Mouse (Mus musculus) cerebral cortex, adult 2 months (tissue): ENCODE measurements around the gene Ugt1a5.

Experiments used
- WGBS: fragments of 180-500 bp; shearing (Covaris S2); methylation state at CpG from one replicate; pipeline ENCODE4 v1.1.7; 2018; 5-methylcytosine and 5-hydroxymethylcytosine counted together

The Ugt1a5 gene

GRCm38 (mm10) chr1:88165711-88166110, at the start of gene Ugt1a5:
TSS of gene Ugt1a5 (plus strand) at chr1:88166012.
- 85% methylated on average over 5 of the region's 5 CpGs for WGBS

GRCm38 (mm10) chr1:88120550-88120949, 45.3 kb upstream of the Ugt1a5 start:
- WGBS = 17% methylated on average over 4 of the region's 4 CpGs

DNA sequence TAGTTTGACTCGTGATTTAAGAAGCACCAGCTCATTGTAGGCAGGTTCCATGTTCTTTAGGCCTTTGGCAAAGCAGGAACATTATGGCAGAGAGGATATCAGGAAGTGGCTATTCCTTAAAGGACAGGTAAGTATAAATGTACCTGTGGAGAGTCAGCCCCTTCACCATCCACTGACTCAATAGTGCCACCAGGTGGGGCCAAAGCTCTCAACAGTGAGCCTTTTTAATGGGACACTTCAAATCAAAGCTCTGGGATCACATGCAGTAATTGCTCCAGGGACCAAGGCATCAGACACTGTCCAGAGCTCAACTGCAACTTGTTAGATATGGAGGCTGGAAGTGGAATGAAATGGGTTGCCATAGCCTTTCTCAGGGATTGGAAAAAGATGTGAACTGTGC, 44.3 kb upstream of the Ugt1a5 start:
- no CpG with 5 or more reads among the region's 1 CpGs for WGBS

DNA sequence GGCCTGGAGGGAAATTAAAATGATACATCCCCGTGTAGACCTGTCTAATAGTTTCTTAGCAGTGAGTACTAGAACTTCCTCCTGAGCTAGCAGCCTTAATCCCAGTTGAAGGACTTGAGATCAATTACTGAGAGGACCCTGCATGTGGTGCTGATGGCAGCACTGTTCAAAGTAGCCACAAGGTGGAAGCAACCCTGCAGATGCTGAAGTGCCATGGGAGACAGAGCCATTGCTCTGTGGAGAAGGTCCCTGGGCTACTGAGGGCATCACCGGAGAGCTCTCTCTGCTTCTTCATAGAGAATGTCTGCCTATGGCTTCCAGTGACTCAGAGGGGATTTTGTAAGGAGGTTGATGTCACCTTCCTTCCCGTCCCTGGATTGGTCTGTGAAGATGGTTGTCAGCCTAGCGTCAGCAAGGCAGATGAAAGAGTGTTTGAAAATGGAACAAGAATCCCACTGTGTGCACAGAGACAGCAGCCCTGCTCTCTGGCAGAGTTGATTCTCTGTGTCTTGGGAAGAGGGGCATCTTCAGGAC, 39.9 kb upstream of the Ugt1a5 start:
- WGBS = 75% methylated on average over 4 of the region's 4 CpGs

DNA sequence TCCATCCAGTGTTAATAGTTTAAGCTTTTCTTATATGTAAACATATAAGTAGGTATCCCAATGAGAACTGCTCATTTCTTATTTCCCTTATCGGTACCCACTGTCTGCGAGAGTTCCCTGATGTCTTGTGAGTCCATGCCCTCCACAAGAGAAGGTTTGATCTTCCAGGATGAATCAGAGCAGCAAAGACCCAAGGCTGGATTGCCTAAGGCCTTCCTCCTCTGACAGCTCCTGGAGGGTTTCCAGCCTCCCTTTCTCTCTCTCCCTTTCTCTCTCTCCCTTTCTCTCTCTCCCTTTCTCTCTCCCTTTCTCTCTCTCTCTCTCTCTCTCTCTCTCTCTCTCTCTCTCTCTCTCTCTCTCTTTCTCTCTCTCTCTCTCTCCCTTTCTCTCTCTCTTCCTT, 36.7 kb upstream of the Ugt1a5 start:
- 85% methylated on average over 2 of the region's 2 CpGs for WGBS

- WGBS = 100% methylated on average over 1 of the region's 1 CpGs
Measured at GRCm38 (mm10) chr1:88130223-88130622, 35.6 kb upstream of the Ugt1a5 start.

- WGBS = 41% methylated on average over 3 of the region's 3 CpGs
Measured at GRCm38 (mm10) chr1:88133908-88134456, 31.8 kb upstream of the Ugt1a5 start.

DNA sequence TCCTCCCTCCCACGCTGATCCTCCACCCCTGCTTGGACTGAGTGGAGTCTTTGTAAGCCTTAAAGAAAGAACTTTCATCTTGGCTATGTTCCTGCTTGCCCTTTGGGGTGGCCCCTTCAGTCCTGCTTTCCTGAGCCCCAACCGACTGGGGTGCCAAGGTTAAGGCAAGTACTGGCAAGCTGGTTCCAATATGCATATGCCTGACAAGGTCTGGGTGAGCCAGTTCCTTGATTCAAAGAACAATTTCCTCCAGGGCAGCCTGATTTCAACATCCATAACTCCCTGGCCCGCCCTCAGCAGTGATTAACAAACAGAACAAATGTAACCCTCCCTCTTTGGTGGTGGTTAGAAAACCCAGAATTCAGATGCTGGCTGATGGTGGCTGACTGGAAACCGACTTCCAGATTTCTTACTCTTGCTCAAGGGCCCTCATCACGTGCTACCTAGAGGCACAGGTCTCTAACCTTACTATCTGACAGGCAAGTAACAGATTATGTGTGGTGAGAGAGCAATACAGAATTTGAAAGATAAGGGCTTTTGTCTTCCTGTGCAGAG, 31.3 kb upstream of the Ugt1a5 start, which contains the start of gene Ugt1a6a:
TSS of gene Ugt1a6a (plus strand) at position 353 of the 555 bp plus-strand sequence.
- 53% methylated on average over 5 of the region's 5 CpGs for WGBS

- 77% methylated on average over 6 of the region's 6 CpGs for WGBS
Measured at GRCm38 (mm10) chr1:88135229-88135904, 30.4 kb upstream of the Ugt1a5 start.

DNA sequence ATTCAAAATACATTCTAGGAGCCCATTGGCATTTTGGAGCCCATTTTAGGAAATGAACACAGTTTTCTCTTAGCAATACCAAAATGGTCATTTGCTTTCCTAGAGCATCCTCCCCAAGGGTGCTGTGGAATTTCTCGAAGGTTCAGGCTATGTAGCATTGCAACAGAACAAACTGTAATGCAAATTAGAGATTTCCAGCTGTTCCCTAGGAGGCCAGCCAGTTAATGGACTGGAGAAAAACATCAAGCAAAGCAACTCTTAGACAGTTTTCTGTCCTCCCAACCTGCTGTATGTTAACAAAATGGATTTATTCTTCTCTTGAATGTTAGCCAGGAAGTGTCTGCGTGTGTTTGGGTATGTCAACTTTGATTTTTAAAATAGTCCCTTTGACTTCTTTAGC, 29.2 kb upstream of the Ugt1a5 start:
- WGBS = 68% methylated on average over 2 of the region's 2 CpGs

DNA sequence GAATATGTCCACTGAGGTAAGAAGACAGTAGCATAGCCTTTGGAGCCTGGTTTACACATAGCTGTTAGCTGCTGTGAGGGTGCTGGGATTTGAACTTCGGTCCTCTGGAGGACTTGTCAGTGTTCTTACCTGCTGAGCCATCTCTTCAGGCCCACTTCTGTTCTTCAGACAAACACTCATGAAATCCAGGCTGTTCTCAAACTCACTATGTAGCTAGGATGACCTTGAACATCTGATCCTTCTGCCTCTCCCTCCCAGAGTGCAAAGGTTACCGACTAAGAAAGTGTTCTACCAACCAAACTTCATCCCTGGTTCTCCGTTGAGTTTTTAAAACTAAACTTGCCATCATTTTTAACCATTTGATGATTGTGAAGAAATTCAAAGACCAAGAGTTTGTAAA, 28.5 kb upstream of the Ugt1a5 start:
- 90% methylated on average over 3 of the region's 3 CpGs for WGBS

GRCm38 (mm10) chr1:88138145-88138544, 27.7 kb upstream of the Ugt1a5 start:
- WGBS = 98% methylated on average over 1 of the region's 1 CpGs

GRCm38 (mm10) chr1:88140492-88140891, 25.3 kb upstream of the Ugt1a5 start:
- 71% methylated on average over 1 of the region's 1 CpGs for WGBS

GRCm38 (mm10) chr1:88143966-88144675, 21.7 kb upstream of the Ugt1a5 start:
- 5% methylated on average over 5 of the region's 5 CpGs for WGBS

GRCm38 (mm10) chr1:88145278-88145677, 20.5 kb upstream of the Ugt1a5 start:
- WGBS = 77% methylated on average over 2 of the region's 2 CpGs

DNA sequence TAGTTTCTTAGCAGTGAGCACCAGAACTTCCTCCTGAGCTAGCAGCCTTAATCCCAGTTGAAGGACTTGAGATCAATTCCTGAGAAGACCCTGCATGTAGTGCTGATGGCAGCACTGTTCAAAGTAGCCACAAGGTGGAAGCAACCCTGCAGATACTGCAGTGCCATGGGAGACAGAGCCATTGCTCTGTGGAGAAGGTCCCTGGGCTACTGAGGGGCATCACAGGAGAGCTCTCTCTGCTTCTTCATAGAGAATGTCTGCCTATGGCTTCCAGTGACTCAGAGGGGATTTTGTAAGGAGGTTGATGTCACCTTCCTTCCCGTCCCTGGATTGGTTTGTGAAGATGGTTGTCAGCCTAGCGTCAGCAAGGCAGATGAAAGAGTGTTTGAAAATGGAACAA, 15.7 kb upstream of the Ugt1a5 start:
- WGBS = 88% methylated on average over 2 of the region's 2 CpGs

- WGBS = 79% methylated on average over 2 of the region's 2 CpGs
Measured at GRCm38 (mm10) chr1:88158430-88158829, 7.4 kb upstream of the Ugt1a5 start.

GRCm38 (mm10) chr1:88172190-88172589, 6.4 kb downstream of the Ugt1a5 start:
- WGBS = 86% methylated on average over 7 of the region's 7 CpGs

DNA sequence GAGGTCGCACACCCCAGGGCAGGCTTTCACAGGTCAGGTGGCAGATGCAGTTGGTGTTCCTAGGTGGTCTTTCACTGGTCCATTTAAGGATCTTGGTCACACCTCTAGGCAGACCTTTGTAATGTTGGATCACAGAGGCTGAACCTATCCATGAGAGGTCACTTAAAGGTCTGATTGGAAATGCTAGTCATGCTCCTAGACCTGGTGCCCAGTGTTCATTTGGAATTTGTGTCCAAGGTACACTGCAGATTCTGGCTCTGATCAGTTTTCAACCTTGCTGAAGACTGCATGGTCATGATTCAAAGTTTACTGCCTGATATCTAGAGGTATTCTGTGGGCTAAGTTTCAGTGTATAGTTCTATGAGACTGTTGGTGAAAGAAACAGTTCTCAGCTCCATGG, 13.8 kb downstream of the Ugt1a5 start:
- WGBS = 92% methylated on average over 1 of the region's 1 CpGs

DNA sequence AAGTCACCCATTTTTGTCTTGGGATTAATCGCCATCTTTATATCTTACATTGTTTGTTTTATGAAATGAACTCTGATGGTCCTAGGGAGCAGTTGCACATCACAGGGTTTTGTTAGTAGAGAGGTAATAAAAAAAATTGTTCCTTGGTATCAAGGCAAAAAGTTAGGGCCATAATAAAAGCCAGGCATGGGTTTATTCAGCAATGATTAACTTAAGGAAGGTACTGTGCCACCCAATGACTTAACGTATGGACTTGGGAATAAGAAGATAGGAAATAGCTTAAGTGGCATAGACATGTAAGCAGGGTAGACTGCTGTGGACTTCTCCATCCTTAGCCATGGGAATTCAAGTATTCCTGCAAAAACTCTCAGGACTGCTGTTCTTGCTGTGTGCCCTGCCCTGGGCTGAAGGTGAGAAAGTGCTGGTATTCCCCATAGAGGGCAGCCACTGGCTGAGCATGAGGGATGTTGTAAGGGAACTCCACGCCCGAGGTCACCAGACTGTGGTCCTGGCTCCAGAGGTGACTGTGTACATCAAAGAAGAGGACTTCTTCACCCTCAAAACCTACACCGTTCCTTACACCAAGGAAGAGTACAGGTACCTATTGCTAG, 20.6 kb downstream of the Ugt1a5 start:
- 93% methylated on average over 5 of the region's 5 CpGs for WGBS

DNA sequence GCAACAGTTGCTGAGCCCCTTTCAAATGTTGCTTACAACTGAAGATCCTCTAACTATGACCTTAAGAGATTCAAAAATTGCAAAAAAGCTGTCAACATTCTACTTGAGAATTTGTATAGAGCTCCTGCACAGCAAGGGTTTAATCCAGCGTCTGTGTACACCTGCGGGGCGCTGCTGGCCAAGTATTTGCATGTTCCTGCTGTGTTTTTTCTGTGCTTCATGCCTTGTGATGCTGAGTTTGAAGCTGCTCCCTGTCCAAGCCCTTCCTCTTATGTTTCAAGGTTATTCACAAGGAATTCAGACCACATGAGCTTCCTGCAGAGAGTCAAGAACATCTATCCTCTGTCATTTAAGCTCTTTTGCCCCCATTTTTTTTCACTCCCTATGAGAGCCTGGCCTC, 26.3 kb downstream of the Ugt1a5 start:
- WGBS = 78% methylated on average over 3 of the region's 3 CpGs

DNA sequence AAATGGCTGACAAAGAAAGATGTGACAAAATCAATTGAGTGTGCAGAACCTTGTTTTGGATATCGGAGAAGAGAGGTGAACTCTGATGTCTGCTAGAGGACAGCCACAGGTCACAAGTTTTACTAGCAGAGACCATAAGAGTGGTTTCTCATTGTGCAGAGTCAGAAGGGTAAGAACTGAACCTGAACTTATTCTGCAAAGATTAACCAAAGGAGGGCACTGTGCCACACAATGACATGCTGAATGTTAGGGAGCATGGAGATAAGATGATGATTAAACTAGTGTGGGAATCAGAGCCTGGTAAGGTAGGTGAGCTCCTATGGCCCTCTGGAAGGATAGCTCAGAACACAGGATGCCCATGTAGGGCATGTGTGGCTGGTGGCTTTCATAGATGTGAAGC, 29.9 kb downstream of the Ugt1a5 start:
- 97% methylated on average over 1 of the region's 1 CpGs for whole genome bisulfite sequencing
